Mouse (Mus musculus) stomach, postnatal 0 days (tissue): ENCODE measurements around the gene Irx4. TPM values are rescaled to one million over a fixed set of nuclear protein-coding genes. Genes with fewer than 3 reads are reported as not detected.
A peak's percentile ranks its signal among the peaks of the same experiment; 100 is the strongest.

Experiments
- ATAC-seq: fragments of 200-750 bp; cut with Nextera tagmentation; 2 replicates; pipeline ENCODE4 v1.8.0; 2017; ENCODE audit not compliant: low FRiP score, low TSS enrichment
- DNase-seq: peaks from one replicate; pipeline ENCODE4 v3.0.0-alpha.2; 2016; ENCODE audit warnings: low spot score
- H3K27ac ChIP-seq: fragments of 300-500 bp; sonication (generic); replicated peaks from 2 replicates; pipeline ENCODE4 v1.5.1; 2014; ENCODE audit warnings: mild to moderate bottlenecking, control low read depth
- H3K27me3 ChIP-seq: fragments of 300-500 bp; sonication (generic); 2 replicates; pipeline ENCODE4 v1.6.1; 2014; ENCODE audit warnings: low read length; ENCODE audit not compliant: control insufficient read depth, insufficient read depth
- H3K36me3 ChIP-seq: fragments of 300-500 bp; sonication (generic); 2 replicates; pipeline ENCODE4 v1.6.1; 2014; ENCODE audit warnings: low read length, mixed read lengths; ENCODE audit not compliant: control insufficient read depth, insufficient read depth
- H3K4me1 ChIP-seq: fragments of 300-500 bp; sonication (generic); replicated peaks from 2 replicates; pipeline ENCODE4 v1.6.1; 2014; ENCODE audit warnings: antibody characterized with exemption; ENCODE audit not compliant: control insufficient read depth, insufficient read depth
- H3K4me2 ChIP-seq: fragments of 300-500 bp; sonication (generic); replicated peaks from 2 replicates; pipeline ENCODE4 v1.6.1; 2014; ENCODE audit warnings: low read depth, mild to moderate bottlenecking, control low read depth, moderate library complexity
- H3K4me3 ChIP-seq: fragments of 300-500 bp; sonication (generic); 2 replicates; pipeline ENCODE4 v1.5.1; 2014; ENCODE audit warnings: low read depth, low read length, control low read depth
- H3K9ac ChIP-seq: fragments of 300-500 bp; sonication (generic); 2 replicates; pipeline ENCODE4 v1.6.1; 2014; ENCODE audit warnings: mild to moderate bottlenecking, low read length, control low read depth, mixed read lengths
- H3K9me3 ChIP-seq: fragments of 300-500 bp; sonication (generic); 2 replicates; pipeline ENCODE4 v1.6.1; 2016; ENCODE audit warnings: low read length; ENCODE audit not compliant: control insufficient read depth
- CTCF ChIP-seq: IDR thresholded peaks from 2 replicates; pipeline ENCODE4 v1.5.1; 2016; ENCODE audit warnings: antibody characterized with exemption, low read depth, mild to moderate bottlenecking, moderate library complexity
- EP300 ChIP-seq: optimal IDR thresholded peaks from 2 replicates; pipeline ENCODE3; 2016; ENCODE audit warnings: antibody characterized with exemption
- WGBS: fragments of 180-500 bp; shearing (Covaris S2); extraction: QIAGEN DNeasy Blood & Tissue Kit; methylation state at CpG from one replicate; pipeline ENCODE4 v1.1.7; 2014; 5-methylcytosine and 5-hydroxymethylcytosine counted together
- polyA plus RNA-seq: library from polyadenylated mRNA; unstranded; fragments of >200 nt; fragmentation: Nextera tagmentation; extraction: Ambion mirVana; gene quantifications from 2 replicates; pipeline ENCODE4 v1.2.1, GENCODE M21; 2015

Irx4 gene
- polyA plus RNA-seq, 1 experiment from 2014 or later, result not detected

DNA sequence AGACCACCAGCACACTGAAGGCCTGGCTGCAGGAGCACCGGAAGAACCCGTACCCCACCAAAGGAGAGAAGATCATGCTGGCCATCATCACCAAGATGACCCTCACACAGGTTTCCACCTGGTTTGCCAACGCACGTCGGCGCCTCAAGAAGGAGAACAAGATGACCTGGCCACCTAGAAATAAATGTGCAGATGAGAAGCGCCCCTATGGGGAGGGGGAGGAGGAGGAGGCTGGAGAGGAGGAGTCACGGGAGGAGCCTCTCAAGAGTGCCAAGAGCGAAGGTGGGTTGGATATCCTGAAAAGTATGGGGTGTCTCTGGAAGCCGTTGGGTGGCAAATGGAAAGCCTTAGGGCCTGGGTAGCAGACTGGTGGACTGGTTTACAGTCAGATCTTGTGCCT is 7.3 kb downstream of the Irx4 start:
- no peak overlapping the region for H3K27ac ChIP-seq
- no peaks in the 10 kb centered on the region for H3K4me1 ChIP-seq
- H3K4me2 ChIP-seq, result no peak overlapping the region
- no peak for ATAC-seq
- no peak overlapping the region for H3K4me3 ChIP-seq
- TF ChIP-seq CTCF, result no peak
- TF ChIP-seq EP300, result no peak
- DNase-seq, result no peak
- H3K27me3 ChIP-seq, result peaks cover 39% of the 10 kb centered on the region
- H3K36me3 ChIP-seq, result no peaks in the 10 kb centered on the region
- no peak overlapping the region for H3K9ac ChIP-seq
- no peaks in the 10 kb centered on the region for H3K9me3 ChIP-seq
- 6% methylated on average over 10 of the region's 10 CpGs for WGBS

DNA sequence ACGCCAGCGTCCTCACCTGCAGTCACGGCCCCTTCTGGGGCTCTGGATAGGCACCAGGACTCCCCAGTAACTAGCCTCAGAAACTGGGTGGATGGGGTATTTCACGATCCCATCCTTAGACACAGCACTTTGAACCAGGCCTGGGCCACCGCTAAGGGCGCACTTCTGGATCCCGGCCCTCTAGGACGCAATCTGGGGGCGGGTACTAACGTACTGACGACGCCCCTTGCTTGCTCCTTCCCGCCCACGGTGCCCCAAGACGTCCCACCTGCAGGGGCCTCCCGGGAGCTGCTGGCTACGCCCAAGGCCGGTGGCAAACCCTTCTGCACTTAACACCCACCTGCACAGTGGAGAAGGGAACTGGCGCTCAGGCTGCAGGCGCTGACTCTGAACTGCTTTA is 8.4 kb downstream of the Irx4 start:
- H3K4me3 ChIP-seq, result no peak overlapping the region; the same call in 1 of the 2 replicates
- TF ChIP-seq EP300 (no peak), CTCF (peak; percentile 49)
- H3K4me1 ChIP-seq, result no peaks in the 10 kb centered on the region
- ATAC-seq (peak; percentile 58; the same call in 1 of the 2 replicates), DNase-seq (peak; percentile 66)
- no peak overlapping the region; the same call in 1 of the 2 replicates for H3K4me2 ChIP-seq
- no peak overlapping the region for H3K9ac ChIP-seq
- 1% methylated on average over 20 of the region's 20 CpGs for WGBS
- no peak overlapping the region for H3K27ac ChIP-seq
- H3K36me3 ChIP-seq, result no peaks in the 10 kb centered on the region
- no peaks in the 10 kb centered on the region for H3K9me3 ChIP-seq
- peaks cover 28% of the 10 kb centered on the region for H3K27me3 ChIP-seq

DNA sequence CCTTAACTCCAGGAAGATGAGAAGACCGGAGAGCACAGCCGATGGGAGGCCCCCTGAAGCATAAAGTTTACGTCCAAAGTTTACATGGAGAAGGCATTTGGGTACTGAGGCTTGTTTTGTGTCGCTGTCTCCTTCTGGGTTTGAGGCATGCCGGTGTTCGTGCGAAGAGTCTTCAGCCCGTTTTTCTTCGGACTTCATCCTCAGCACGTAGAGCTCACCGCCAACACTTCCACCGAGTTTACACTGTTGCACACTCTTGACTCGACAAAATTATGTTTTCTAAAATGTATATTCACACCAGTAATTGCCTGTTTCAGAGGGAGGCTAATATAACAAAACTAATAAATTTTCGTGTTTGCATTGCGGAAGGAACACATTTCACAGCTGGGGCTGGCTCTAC is 9.0 kb downstream of the Irx4 start:
- no peak overlapping the region for H3K4me3 ChIP-seq
- peaks cover 26% of the 10 kb centered on the region for H3K27me3 ChIP-seq
- no peak overlapping the region for H3K27ac ChIP-seq
- no peaks in the 10 kb centered on the region for H3K4me1 ChIP-seq
- ATAC-seq (no peak), DNase-seq (no peak)
- WGBS, result 10% methylated on average over 15 of the region's 15 CpGs
- H3K9me3 ChIP-seq, result no peaks in the 10 kb centered on the region
- H3K36me3 ChIP-seq, result no peaks in the 10 kb centered on the region
- TF ChIP-seq EP300 (no peak), CTCF (no peak)
- H3K9ac ChIP-seq, result no peak overlapping the region
- no peak overlapping the region for H3K4me2 ChIP-seq

DNA sequence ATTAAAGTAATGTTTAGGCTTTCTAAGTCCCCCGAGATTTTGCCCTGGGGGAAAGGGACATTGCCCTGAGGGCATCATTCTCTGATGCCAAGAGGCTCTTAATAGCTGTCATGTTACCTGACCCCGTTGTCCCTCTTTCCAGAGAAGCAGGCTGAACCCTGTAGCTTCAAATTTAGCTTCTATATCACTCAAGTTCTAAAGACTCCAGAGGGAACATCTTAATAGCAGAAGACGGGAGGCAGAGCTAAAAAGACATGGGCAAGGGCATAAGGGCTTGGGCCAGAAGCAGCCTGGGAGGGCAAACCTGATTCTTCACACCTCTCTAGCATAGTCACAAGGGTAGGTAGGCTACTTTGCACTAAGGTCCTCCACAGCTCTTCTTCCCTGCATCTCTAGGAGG is 9.6 kb downstream of the Irx4 start:
- TF ChIP-seq CTCF, result no peak
- TF ChIP-seq EP300, result no peak
- no peaks in the 10 kb centered on the region for H3K4me1 ChIP-seq
- ATAC-seq (no peak), DNase-seq (no peak)
- H3K4me3 ChIP-seq, result no peak overlapping the region
- no peak overlapping the region for H3K9ac ChIP-seq
- H3K27ac ChIP-seq, result no peak overlapping the region
- no peaks in the 10 kb centered on the region for H3K36me3 ChIP-seq
- WGBS, result 17% methylated on average over 3 of the region's 3 CpGs
- H3K4me2 ChIP-seq, result no peak overlapping the region
- peaks cover 21% of the 10 kb centered on the region for H3K27me3 ChIP-seq
- H3K9me3 ChIP-seq, result no peaks in the 10 kb centered on the region

DNA sequence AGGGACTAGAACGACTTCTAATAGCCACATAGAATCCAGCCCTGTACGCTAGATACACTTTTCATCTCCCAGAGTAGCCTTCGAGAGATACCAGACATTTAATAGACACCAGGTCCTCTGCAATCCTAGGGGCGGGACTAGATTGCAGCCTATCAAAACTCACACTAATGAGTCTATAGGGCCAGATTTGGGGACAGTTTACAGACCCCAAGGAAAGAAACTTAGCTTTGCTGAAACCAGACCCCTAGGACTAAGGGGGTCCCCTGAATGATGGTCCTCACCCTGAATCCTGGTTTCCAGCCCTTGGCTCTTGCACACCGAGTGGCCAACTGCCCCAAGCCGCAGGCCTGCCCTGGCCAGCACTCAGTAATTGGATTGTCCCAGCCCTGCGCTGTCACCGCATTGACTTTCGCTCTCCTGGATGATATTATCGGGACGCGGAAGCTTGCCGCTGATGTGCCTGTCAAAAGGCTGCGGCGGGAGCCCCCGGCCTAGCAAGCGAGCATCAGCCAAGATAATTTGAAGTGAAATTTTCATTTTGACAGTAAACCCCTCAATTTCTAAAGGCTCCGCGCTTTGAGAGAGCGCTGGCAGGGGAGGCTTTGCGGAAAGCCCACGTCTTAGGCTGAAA is 10.3 kb downstream of the Irx4 start:
- WGBS, result 9% methylated on average over 22 of the region's 22 CpGs
- H3K9ac ChIP-seq, result no peak overlapping the region

More for the DNA sequence above, 10.3 kb downstream of the Irx4 start:
- H3K4me3 ChIP-seq, result 0 out of 2 replicates have a peak overlapping the region, but pooled peaks have one; percentile 6
- H3K4me1 ChIP-seq, result no peaks in the 10 kb centered on the region
- no peak for DNase-seq
- peak overlapping the region; percentile 11; the same call in 1 of the 2 replicates for H3K4me2 ChIP-seq
- TF ChIP-seq EP300, result no peak
- TF ChIP-seq CTCF, result no peak
- no peak for ATAC-seq
- H3K27ac ChIP-seq, result no peak overlapping the region
- peaks cover 20% of the 10 kb centered on the region for H3K27me3 ChIP-seq
- H3K9me3 ChIP-seq, result no peaks in the 10 kb centered on the region
- H3K36me3 ChIP-seq, result no peaks in the 10 kb centered on the region
